Mouse (Mus musculus) kidney, postnatal 10 days (tissue): ENCODE measurements at regions not wholly inside any gene's neighbourhood (a gene's known extent, or its start where the extent isn't known, plus 50 kb on each side); places are given as distances from the start of the nearest gene placed in this dataset.

ENCODE experiments used
- DNase-seq: peaks from one replicate; pipeline ENCODE4 v3.0.0; 2021; ENCODE audit warnings: mixed read lengths

- no peak for DNase-seq
Measured at GRCm38 (mm10) chr11:24226755-24227154, 148.9 kb downstream of the Bcl11a start.

- DNase-seq = no peak
Measured at GRCm38 (mm10) chr11:24233376-24233775, 155.5 kb downstream of the Bcl11a start.

GRCm38 (mm10) chr11:24233821-24234220 is 156.0 kb downstream of the Bcl11a start:
- no peak for DNase-seq

- DNase-seq = no peak
Measured at GRCm38 (mm10) chr11:24234422-24234821, 156.6 kb downstream of the Bcl11a start.

- no peak for DNase-seq
Measured at GRCm38 (mm10) chr11:24235326-24235725, 157.5 kb downstream of the Bcl11a start.

GRCm38 (mm10) chr11:24239631-24240030 is 161.8 kb downstream of the Bcl11a start:
- no peak for DNase-seq

GRCm38 (mm10) chr11:24242096-24242495 is 164.2 kb downstream of the Bcl11a start:
- DNase-seq = no peak

- no peak for DNase-seq
Measured at GRCm38 (mm10) chr11:24242888-24243287, 165.0 kb downstream of the Bcl11a start.

- no peak for DNase-seq
Measured at GRCm38 (mm10) chr11:24245390-24245789, 167.5 kb downstream of the Bcl11a start.

GRCm38 (mm10) chr11:24246314-24246713 is 168.5 kb downstream of the Bcl11a start:
- DNase-seq = no peak

- DNase-seq = no peak
Measured at GRCm38 (mm10) chr11:24247285-24247684, 169.4 kb downstream of the Bcl11a start.

GRCm38 (mm10) chr11:24251516-24251915 is 173.7 kb downstream of the Bcl11a start:
- DNase-seq = no peak

- no peak for DNase-seq
Measured at GRCm38 (mm10) chr11:24255201-24256060, 177.6 kb downstream of the Bcl11a start.

- DNase-seq = no peak
Measured at GRCm38 (mm10) chr11:24257741-24258140, 179.9 kb downstream of the Bcl11a start.

- DNase-seq = no peak
Measured at GRCm38 (mm10) chr11:24258340-24258739, 180.5 kb downstream of the Bcl11a start.

GRCm38 (mm10) chr11:24259668-24260067 is 181.8 kb downstream of the Bcl11a start:
- DNase-seq = no peak

- DNase-seq = peak; percentile 17
Measured at GRCm38 (mm10) chr11:24269046-24269445, 191.2 kb downstream of the Bcl11a start.

GRCm38 (mm10) chr11:24281628-24282027 is 203.8 kb downstream of the Bcl11a start:
- no peak for DNase-seq

- no peak for DNase-seq
Measured at GRCm38 (mm10) chr11:24282556-24282955, 204.7 kb downstream of the Bcl11a start.

GRCm38 (mm10) chr11:24286129-24287108 is 208.6 kb downstream of the Bcl11a start:
- peak; percentile 39 for DNase-seq

GRCm38 (mm10) chr11:24293209-24293608 is 215.4 kb downstream of the Bcl11a start:
- DNase-seq = no peak

- no peak for DNase-seq
Measured at GRCm38 (mm10) chr11:24293860-24294531, 216.1 kb downstream of the Bcl11a start.
